10 mouse cellular contexts compared by ENCODE assay signal in the genomic region with DNA sequence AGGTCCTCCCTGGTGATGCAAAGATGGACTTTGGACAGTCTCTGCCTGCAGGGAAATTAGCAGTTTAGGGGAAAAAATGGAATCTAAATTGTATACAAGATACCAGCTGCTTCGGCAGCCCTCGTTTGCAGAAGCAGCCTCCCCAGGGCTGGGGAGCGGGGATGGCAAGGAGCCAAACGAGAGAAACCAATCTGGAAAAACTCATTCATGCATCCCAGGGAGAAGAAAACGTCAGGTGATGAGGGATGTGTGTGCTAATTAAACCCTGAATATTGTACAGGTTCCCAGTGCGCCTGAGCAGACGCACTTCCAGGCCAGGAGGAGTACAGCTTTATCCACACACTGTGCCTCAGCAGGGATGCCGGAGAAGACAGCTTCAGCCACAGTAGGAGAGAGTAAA. TPM values are rescaled to one million over a fixed set of nuclear protein-coding genes. Genes with fewer than 3 reads are reported as not detected.
DNase-seq lines count a peak whose midpoint lies in the region; ATAC-seq lines count a peak whose summit lies in the region.
"Had no signal": no experiment of that assay in that cellular context is flagged by ENCODE, and none has a peak within 500 bp of the region (broad histone marks: within the 10 kb centered on the region; RNA-seq: fewer than 3 reads in every experiment).

No protein-coding gene starts in this region.

- intact Hi-C loops in left cerebral cortex, postnatal 25 days (cut with DNase I): no loop called here

- peak; percentile 29 for DNase-seq in retina, postnatal 1 day
- DNase-seq in retina, embryonic 14.5 days (ENCODE audit: low spot score): no peak
- DNase-seq in frontal cortex, postnatal 10 days (ENCODE audit: low spot score in 2 of 2): peak; percentile 43 to 53
- peak; percentile 67 to 73 for DNase-seq in left cerebral cortex, postnatal 25 days (ENCODE audit: low spot score in 2 of 2)
- no peak for DNase-seq in adrenal gland, postnatal 4 days (ENCODE audit: low spot score in 2 of 2)
- no peak for DNase-seq in T-cell, adult 2 months (ENCODE audit: low spot score)
- no peak for DNase-seq in thymus, postnatal 0 days (ENCODE audit: low spot score)
- DNase-seq: kidney, adult 2 months had no signal

- no peak for ATAC-seq in megakaryocyte-erythroid progenitor cell, adult 5-6 weeks (replicated peaks; ENCODE audit: low FRiP score, low TSS enrichment, poor library complexity, severe bottlenecking)

RNA-seq across cellular contexts. Expression of gene Podxl2, which starts 3.3 kb away (rescaled TPM):
- 100 to 1,000 TPM; 173 to 180 TPM for total RNA-seq in left cerebral cortex, postnatal 25 days (2021)
- total RNA-seq in adrenal gland, postnatal 4 days (2021): 10 to 100 TPM; 60.1 to 62.8 TPM
- 6.6 TPM in 1 of 2 replicates, not detected in the other for total RNA-seq in megakaryocyte-erythroid progenitor cell, adult 5-6 weeks (2014; fragmentation: Nextera tagmentation)
- total RNA-seq in megakaryocyte-erythroid progenitor cell, adult 5-6 weeks (2017): not detected in 2 replicates
- polyA plus RNA-seq in thymus, postnatal 0 days (2015; fragmentation: Nextera tagmentation; extraction: Ambion mirVana): 14.1 and 16.9 TPM in 2 replicates
- polyA plus RNA-seq: G1E had no signal

RNA-seq across cellular contexts. Expression of gene Mcm2, which starts 27.0 kb away (rescaled TPM):
- 1 to 10 TPM; 3.2 to 4.9 TPM for total RNA-seq in left cerebral cortex, postnatal 25 days (2021)
- 10 to 100 TPM; 69.6 to 83.3 TPM for total RNA-seq in adrenal gland, postnatal 4 days (2021)
- total RNA-seq in megakaryocyte-erythroid progenitor cell, adult 5-6 weeks (2014; fragmentation: Nextera tagmentation): 175 and 213 TPM in 2 replicates
- 181 and 236 TPM in 2 replicates for total RNA-seq in megakaryocyte-erythroid progenitor cell, adult 5-6 weeks (2017)
- 138 and 161 TPM in 2 replicates for polyA plus RNA-seq in thymus, postnatal 0 days (2015; fragmentation: Nextera tagmentation; extraction: Ambion mirVana)

RNA-seq across cellular contexts. Expression of gene Abtb1, which starts 29.8 kb away (rescaled TPM):
- 10 to 100 TPM; 34.8 to 35.3 TPM for total RNA-seq in left cerebral cortex, postnatal 25 days (2021)
- 10 to 100 TPM; 44.2 to 46.2 TPM for total RNA-seq in adrenal gland, postnatal 4 days (2021)
- 16.9 and 47.2 TPM in 2 replicates for total RNA-seq in megakaryocyte-erythroid progenitor cell, adult 5-6 weeks (2014; fragmentation: Nextera tagmentation)
- total RNA-seq in megakaryocyte-erythroid progenitor cell, adult 5-6 weeks (2017): 30.6 and 44.0 TPM in 2 replicates
- 64.7 and 77.2 TPM in 2 replicates for polyA plus RNA-seq in thymus, postnatal 0 days (2015; fragmentation: Nextera tagmentation; extraction: Ambion mirVana)

RNA-seq across cellular contexts. Expression of gene Tpra1, which starts 30.5 kb away (rescaled TPM):
- total RNA-seq in left cerebral cortex, postnatal 25 days (2021): 10 to 100 TPM; 39.2 to 46.8 TPM
- total RNA-seq in adrenal gland, postnatal 4 days (2021): 100 to 1,000 TPM; 112 to 121 TPM
- 31.4 and 39.7 TPM in 2 replicates for total RNA-seq in megakaryocyte-erythroid progenitor cell, adult 5-6 weeks (2014; fragmentation: Nextera tagmentation)
- total RNA-seq in megakaryocyte-erythroid progenitor cell, adult 5-6 weeks (2017): 25.6 and 27.6 TPM in 2 replicates
- polyA plus RNA-seq in thymus, postnatal 0 days (2015; fragmentation: Nextera tagmentation; extraction: Ambion mirVana): 77.0 and 78.8 TPM in 2 replicates

Comparison
In these comparisons a context has a peak if more than half of its experiments do, and no peak if none do; other contexts are left out.
1. DNase-seq: peak in retina, postnatal 1 day (single experiment), frontal cortex, postnatal 10 days (2 of 2) and left cerebral cortex, postnatal 25 days (2 of 2); none in retina, embryonic 14.5 days (single experiment), adrenal gland, postnatal 4 days (0 of 2), T-cell, adult 2 months (single experiment) and thymus, postnatal 0 days (single experiment).
2. RNA of gene Podxl2, which starts 3.3 kb away (total RNA-seq): 173 to 180 TPM in left cerebral cortex, postnatal 25 days and 60.1 to 62.8 TPM in adrenal gland, postnatal 4 days; 6.6 TPM in megakaryocyte-erythroid progenitor cell, adult 5-6 weeks; every median in the first group is over 4 times any median in the second.
3. RNA of gene Mcm2, which starts 27.0 kb away (total RNA-seq): 175 to 236 TPM in megakaryocyte-erythroid progenitor cell, adult 5-6 weeks and 69.6 to 83.3 TPM in adrenal gland, postnatal 4 days; 3.2 to 4.9 TPM in left cerebral cortex, postnatal 25 days; every median in the first group is over 10 times any median in the second.